Mouse (Mus musculus) urinary bladder, postnatal 4 days (tissue): ENCODE results near the gene Tmem204.

ENCODE experiments used
- DNase-seq, 2 experiments: peaks; one replicate each; pipeline ENCODE4 v3.0.0; 2021 to 2022; ENCODE audit warnings: low spot score in 2 of 2

The Tmem204 gene

DNA sequence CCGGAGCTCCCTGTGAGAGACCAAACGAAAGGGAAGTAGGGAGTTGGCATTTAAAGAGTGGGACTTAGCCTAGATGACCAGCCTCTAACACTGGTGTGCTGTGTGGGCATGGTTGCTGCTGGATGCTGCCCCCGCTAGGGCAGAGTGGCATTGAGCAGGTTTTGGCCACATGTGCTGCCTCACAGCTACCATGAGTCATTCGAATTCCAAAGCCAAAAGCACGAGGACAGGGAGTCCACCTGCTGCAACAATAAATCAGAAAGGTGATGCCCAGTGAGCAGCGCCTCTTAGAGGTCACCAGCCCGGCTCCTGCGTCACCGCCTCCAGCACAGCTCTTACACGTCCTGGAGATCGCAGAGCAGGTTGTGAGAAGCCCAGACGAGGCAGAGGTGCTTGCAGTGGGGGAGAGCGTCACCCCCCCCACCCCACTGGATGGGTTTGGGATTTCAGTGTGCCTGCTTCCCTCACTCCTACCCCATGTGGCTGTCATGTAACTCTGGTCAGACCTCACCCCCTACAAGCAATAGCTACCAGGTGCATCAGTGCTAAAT, 1.5 kb upstream of the Tmem204 start:
- DNase-seq: no peak

DNA sequence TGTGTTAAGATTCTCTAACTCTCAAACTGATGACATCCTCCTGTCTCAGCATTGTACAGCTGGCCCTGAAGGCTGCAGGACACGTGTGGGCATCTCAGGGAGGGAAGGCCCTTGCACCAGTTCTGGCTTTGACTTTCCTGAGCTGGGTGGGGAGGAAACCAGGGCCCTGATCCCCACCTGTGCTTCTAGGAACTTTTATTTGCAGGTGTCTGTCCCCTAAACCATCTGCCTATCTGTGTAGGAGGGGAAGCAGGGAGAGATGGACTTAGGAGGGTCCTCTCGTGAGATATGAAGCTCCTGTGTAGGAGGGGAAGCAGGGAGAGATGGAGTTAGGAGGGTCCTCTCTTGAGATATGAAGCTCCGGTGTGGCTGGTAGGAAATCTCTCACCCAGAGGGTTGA, 504 bp downstream of the Tmem204 start:
- no peak for DNase-seq

DNA sequence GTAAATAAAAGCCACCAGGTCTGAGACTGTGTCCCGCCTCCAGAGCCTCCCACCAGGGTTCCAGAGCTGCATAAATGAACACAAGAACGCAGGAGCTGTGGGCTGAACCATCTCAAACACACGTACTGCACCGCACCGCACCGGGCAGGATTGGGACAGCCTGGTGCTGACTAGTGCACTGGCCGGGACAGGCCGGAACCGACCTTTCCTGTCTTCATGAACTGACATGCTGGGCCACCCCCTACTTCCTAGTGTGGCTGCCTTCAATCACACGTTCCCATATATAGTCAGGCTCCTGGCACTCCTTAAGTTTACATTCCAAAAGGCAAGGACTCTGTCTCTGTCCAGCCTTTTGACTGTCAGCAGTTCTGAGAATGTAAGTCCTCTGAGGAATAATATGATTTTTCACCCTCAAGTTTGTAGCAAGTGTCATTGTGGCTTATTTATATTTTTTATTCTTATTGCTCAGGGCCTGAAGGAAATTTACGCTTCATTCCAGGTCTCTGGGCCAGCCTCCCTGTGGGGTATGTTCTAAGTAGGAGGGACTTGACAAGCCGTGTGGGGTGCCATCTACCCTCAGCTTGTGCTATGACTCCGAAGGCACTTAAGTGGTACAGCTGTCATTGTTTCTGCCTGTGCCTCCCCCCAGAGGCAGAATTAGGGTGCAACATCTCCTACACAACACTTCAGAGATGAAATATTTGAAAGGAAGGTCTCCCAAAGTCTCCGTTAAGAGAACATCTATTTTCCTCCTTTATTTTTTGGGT, 1.1 kb downstream of the Tmem204 start:
- DNase-seq: no peak

DNA sequence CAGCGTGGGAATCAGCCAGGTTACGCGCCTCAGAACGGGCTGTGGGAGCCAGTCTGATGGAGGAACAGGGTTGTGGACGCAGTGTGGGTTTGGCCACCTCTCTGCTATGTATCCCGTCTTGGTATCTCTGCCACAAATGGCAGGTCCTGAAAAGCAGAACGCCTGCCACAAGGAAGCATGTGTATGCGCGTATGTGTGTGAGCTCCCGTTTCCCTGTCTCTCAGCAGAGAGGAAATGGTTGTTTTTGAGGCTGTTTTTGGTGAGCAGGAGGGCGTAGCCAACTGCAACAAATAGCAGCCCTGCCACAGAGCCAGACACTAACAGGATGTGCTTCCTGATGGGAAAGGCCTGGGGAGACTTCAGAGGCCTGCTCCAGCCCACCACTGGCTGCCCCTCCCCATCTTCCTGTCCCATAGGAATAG, 2.4 kb downstream of the Tmem204 start:
- DNase-seq: peak in 1 of 2 experiments; percentile 47

DNA sequence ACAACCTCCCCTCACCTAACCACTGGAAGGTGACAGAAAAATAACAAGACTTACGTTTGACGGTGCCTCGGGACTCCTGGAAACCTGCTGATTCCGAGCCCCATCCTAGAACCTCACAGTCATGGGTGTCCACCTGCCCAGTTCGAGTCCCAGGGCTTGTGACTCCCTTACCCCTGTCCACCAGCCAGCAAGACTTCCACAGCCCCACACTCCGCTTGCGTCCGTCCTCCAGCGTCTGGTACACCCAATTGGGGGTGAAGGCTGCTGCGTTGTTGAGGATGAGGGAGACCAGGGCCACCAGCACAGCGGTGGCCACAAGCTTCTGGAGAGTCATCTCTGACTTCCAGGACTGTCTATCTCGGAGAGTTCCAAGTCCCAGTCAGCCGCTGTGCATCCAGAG, 3.2 kb downstream of the Tmem204 start:
- no peak for DNase-seq

DNA sequence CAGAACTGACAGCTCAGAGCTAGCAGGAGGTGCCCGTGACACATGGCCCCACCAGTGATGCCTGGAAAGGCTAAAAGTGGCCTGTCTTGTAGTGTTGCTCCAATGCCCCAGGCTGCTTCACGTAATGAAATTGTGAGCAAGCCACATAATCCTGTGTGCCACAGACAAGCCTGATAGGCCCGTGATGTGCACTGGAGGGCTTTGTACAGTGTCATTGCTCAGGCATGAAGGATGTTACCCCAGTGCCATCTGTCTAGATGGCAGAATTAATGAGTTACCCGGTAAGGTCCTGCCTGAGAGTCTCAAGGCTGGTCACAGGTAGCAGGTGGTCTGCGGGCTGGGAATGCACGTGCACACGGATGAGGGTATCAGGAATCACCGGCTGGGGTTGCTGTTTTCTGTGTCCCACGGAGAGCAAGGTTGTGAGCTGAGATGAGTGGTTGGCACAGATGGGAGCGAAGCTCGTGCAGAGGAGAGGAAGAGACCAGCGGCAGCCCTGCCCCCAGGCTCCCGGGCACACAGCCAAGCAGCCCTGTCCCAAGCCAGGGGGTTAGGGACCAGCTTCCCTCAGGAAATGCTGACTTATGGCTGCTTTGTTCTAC, 5.5 kb downstream of the Tmem204 start:
- peak; percentile 58 to 74 for DNase-seq

DNA sequence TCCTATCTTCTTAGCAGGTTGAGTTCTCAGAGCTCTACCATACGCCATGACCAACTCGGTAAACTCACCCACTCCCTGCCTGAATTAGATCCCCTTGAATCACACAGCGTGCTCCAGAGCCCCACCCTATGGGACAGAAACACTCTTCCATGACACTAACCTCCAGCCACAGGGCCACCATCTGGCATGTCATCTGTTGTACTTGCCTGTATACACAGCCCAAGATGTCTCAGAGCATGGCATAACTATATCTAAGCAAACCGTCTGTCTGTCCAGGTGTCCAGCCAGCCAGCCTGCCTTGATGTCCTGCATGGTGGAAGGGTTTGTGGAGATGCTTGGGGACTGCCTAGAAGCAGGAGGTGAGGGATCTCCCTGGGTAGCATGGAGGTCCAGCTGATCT, 6.5 kb downstream of the Tmem204 start:
- no peak for DNase-seq

DNA sequence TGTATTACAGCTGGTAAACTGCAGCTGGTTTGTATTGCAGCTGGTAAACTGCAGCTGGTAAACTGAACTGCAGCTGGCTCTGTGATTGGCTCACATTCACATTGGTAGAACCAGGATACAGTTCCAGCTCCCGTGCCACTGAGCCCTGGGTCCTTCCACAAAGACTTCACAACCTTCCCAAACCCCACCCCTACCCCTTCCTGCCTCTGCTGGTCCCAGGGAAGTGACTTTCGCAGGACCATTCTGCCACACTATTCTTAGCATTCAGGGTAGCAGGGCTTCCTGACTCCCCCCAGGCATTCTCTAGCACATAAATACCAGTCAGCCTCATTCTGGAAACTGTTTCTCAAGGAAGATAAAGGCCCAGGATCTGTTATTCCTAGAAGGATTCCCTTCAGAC, 14.7 kb downstream of the Tmem204 start:
- DNase-seq: no peak

DNA sequence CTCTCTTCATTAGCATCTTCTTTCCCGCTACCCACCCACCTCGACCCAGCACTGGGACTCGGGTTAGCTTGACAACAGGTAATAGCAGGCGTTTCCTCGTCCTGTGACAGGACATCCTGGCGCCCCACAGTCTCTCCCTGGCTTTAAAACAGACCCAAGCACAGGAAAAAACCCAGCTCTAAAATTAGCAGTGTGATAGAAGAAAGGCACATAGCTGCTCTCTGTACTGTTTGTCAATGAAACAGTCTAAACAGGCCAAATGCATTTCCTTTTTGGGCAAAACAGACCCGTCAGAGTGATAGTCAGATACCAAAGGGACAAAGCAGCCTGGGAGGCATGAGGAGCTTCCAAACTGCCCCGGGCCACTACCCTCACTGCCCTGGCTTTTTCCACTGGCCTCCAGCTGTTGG, 15.9 kb downstream of the Tmem204 start:
- no peak for DNase-seq

DNA sequence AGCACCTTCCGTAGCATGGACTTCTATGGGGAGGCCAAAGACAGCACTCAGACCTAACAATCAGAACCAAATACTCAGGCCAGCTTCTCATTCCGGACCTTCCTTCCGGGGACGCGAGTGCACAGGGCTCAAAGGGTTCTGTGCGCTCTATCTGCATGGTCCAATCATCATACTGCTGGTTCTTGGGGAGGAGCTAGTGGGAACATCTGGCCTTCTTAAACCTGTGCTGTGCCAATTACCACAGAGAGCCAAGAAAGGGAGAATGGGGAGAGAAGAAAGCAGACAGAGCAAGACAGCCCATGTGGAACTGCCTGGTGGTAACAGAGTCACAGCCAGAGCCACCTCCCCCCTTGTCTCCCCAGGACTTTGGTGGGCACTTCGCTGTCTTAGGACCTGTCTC, 16.8 kb downstream of the Tmem204 start:
- DNase-seq: no peak

DNA sequence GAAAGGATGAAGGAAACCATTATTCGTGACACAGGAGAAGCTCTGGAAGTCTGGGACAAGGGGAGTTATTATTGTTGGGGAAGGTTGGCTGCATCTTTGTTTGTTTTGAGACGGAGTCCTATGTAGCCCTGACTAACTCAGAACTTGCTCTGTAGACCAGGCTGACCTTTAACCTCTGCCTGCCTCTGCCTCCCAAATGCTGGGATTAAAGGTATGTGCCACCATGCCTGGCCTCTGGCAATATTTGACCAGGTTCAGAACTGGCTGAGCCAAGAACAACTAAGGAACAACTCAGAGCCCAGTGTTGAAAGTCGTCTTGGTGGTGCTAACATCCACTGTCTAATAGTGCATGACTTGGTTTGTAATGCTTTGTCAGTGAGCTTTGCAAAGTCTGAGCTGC, 18.2 kb downstream of the Tmem204 start:
- DNase-seq: no peak

DNA sequence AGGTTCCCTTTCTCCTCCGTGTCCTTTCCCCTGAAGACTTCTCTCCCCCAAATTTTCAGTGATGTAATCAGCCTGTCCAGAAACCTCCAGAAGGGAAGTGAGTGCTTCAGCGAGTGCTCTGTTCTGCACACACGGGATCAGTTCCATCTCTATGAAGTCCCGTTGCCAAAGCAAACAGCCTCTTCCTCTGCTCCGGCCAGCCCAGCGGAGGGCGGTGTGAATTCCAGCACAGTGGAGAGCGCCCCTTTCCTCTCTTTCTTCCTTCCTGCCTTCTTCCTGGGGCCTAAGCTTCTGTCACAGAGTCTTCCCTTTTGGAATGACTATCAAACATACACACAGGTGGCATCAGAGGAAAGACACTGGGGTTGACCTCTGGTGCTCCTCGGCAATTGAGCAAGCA, 19.0 kb downstream of the Tmem204 start:
- peak in 1 of 2 experiments; percentile 47 for DNase-seq

DNA sequence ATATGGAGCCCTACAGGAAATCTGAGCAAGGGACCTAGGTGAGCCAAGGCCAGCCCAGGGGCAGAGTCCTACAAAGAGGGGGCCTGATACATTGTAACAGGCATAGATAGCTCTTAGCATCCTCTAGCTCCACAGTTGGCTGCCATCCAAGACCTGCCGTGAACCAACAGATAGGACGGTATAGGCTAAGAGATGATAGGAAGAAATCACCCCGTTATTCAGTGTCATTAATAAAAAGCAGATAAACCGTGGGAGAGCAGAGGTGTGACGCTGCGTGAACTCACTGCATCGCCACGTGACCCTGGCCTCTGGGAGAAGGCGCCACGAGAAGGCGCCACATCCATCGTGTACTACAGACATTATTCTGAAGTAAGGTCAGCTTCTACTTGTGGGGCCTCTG, 19.5 kb downstream of the Tmem204 start:
- no peak for DNase-seq

DNA sequence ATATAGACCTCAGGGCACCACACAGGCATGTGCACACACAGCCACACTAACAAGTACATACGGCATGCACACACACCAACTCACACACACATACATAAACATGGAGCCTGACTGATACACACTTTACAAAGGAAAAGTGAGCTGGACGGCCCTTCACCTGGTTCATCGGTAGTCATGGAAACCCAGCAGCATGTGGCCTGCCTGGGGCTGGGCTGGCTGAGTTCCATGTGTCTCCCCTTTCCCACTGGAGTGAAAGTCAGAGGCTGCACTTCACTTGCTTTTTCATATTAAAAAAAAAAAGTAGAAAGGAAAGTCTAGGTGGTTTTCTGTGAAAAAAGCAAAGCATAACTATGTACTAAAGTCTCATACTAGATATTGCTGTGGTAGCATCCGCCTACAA, 20.1 kb downstream of the Tmem204 start:
- DNase-seq: no peak

DNA sequence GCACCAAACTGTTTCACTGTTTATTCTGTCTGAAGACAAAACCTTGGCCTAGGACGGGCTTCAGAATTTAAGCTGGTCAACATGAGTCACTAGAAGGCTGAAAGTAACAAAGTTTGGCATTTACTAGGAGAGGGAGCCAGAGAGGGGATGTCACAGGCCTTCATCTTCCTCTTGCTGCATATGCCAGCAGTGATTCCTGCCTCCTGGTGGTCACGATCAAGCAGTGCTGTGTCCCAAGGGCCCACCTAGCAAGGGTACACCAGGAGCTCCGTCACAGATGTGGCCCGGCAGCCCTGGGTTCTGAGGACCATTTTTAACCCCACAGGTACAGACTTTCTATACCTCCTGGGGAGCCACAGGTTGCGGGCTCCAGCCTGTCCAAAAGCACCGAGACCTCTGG, 26.4 kb downstream of the Tmem204 start:
- DNase-seq: no peak

DNA sequence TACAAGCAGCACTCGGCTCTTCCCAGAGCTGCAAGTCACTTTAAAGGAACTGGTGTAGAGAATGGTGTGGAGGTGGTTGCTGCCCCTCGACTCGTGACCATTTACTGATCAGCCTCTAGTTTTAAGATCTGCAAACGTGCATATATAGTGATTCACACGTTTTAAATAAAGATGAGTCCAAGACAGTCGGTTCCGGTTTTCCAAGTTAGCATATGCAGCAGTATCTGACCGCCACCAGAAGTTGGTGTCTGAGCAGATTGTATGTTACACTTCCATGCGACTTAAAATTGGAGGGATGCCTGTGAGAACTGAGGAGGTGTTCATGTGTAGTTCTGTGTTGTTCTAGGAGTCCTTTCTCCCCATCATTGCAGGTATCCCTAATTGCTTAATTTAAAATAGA, 30.1 kb downstream of the Tmem204 start:
- DNase-seq: no peak

DNA sequence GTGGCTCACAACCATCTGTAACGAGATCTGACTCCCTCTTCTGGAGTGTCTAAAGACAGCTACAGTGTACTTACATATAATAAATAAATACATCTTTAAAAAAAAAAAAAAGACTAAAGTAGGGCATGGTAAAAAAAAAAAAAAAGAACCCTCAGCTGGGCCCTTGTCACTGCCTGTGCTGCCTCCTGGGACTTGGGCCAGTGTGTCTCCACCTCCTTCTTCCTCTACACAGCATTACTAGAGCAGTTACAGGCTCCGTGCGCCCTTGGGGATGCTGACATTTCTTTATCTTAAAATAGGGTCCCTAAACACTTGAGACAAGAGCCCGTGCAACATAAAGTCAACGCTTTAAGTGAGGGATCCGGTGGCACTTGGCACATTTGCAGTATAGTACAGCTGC, 36.2 kb downstream of the Tmem204 start:
- DNase-seq: no peak

DNA sequence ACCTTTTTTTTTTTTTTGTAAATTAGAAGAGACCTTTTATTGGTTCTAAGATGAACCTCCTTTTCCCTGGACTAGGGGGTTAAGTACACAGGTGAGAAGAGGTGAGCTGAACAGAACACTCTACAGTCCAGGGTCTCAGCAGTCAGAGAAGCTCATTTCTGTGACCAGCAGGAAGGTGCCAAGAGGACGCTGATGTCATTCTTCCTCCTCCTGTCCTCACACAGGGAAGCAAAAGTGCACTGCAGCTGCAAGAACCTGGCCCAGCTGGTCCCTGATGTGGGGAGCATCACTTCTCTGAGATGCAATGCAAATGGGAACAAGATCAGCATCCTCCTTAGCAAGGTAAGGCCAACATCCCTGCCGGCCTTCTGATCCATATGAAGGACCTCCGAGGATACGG, 38.1 kb downstream of the Tmem204 start:
- no peak for DNase-seq

DNA sequence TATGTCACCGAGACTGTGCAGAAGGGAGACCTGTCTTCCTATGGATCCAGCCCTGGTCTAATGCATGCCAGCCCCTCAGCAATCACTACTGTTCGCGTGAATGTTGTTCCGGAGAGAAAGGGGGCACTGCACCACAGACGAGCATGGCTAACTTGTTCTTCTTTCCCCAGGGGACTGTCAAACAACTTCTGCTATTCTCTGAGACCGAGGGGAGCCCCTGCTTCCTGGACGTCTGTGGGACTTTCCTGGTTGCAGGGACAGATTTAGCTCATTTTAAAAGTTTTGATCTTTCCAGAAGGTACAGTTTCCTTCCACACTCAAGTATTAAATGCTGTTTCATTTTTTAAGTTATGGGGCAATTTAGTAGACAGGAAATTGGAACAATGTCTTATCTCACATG, 38.5 kb downstream of the Tmem204 start:
- no peak for DNase-seq

DNA sequence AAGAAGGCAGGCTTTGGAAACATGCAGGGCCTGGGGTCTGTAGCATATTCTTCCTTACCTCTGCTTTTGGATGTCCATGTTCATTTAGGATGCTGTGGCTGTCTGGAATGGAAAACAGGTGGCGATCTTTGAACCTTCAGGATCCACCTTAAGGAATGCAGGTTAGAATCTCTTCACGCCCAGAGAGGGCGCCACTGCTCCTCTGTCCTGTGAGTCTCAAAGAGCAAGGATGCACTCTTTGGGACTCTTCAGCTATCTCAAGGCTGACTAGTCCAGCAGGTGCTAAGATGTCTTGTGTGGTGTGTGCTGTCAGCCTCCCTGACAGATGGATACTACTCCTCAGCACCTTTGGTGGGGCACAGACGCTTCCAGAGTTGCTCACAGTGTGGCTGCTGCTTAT, 47.2 kb downstream of the Tmem204 start:
- DNase-seq: no peak

DNA sequence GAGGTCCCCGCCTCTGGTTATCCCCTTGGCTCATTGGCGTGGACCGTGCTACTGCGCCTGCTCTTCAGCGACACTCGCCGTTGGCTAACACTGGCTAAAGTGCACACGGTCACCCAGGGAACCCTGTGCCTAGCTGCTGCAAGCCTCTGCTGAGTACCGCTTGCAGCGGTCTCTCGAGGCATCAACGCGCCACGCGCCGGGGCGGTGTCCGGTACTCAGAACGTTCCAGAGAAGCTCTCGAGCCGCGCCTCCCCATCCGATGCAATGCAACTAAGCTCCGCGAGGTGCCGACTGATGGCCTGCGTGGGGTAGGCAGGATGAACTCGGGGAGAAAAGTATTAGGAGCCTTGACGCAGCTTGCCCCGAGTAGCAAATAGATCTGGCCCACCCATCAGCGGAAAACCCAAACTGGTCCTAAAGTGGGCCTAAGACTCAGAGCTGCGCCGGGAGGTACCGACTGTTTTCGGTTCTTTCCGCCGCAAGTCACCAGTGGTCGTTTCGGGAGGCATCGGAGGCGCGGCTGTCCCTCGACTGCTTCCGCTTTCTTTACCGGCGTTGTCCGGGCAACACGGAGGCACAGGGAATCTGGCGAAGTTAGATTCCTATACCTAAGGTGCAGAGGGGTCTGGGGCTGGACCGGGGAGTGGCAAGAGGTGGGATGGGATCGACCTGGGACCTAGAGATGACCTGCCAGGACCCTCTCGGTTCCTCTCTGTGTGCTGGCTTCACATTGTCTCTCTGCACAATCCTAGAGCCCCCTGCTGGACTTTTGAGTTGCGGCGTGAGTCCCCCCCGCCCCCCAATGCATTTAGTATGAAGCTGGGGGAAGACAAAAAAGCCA, 66.9 kb downstream of the Tmem204 start:
- peak; percentile 70 to 74 for DNase-seq

DNA sequence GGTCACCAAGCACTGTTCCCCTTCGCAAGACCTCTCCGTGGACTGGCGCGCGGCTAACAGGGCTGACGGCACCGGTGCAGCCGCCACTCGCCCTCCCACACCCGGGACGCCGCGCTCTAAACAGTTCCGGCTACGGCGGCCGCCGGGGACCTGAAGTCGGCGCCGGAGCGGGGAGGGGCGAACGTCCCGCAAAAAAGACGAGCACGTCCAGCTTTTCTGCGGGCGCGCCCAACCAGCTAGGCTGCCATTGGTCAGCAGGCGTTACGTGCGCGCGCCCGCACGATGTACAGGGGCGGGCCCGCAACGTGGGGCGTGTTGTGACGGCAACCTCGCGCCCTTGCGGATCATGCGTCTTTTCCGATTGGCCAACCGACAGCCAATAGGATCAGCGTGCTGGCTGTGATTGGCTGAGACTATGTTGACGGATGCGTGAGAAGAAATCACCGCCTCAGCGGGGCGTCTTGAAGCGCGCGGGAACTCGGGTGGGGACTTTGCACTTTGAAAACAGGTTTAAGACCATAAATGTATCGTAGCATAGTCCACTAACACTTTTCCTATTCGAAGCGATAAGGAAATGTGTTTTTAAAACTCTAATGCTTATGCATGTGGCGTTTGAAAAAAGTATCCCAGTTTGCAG, 67.6 kb downstream of the Tmem204 start, which contains the start of the genes Cramp1l and Ift140:
TSS of gene Cramp1l (minus strand) at position 134 of the 637 bp plus-strand sequence.
TSS of gene Ift140 (plus strand) at position 431 of the 637 bp plus-strand sequence.
- peak; percentile 98 to 99 for DNase-seq
